Mouse (Mus musculus): ENCODE results near the gene Esd.

The Esd gene

GRCm38 (mm10) chr14:74732079-74732783 is at the start of gene Esd:
Gene Esd, plus strand, starts transcription at chr14:74732297.
- peak; percentile 95 to 97 for DNase-seq

- no peak for DNase-seq
Observed at GRCm38 (mm10) chr14:74684298-74684978, 47.7 kb upstream of the Esd start.

- DNase-seq = no peak
Observed at GRCm38 (mm10) chr14:74691963-74692362, 40.1 kb upstream of the Esd start.

- DNase-seq = peak; percentile 32 to 58
Observed at GRCm38 (mm10) chr14:74696766-74697165, 35.3 kb upstream of the Esd start.

- no peak for DNase-seq
Observed at GRCm38 (mm10) chr14:74697432-74697831, 34.7 kb upstream of the Esd start.

GRCm38 (mm10) chr14:74699241-74699640 is 32.9 kb upstream of the Esd start:
- DNase-seq = no peak

GRCm38 (mm10) chr14:74703930-74704329 is 28.2 kb upstream of the Esd start:
- no peak for DNase-seq

DNA sequence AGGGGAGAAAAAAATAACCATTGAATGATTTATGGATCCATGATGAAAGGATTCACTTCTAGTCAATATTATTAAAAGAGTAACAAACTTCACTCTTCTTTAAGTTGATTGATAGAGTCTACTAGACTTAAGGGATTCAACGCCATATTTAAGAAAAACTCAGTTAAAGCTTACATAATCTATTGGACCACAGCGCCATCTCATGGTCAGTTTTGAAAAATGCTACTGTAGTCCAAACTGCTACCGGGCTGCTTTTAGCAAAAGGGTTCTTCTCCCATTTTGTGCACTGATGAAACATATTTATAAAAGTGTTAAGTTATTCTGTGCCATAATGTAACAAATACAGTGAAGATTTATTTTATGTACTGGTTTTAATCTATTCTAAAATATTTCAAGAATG is 23.0 kb upstream of the Esd start:
- peak; percentile 46 to 48 for DNase-seq

DNA sequence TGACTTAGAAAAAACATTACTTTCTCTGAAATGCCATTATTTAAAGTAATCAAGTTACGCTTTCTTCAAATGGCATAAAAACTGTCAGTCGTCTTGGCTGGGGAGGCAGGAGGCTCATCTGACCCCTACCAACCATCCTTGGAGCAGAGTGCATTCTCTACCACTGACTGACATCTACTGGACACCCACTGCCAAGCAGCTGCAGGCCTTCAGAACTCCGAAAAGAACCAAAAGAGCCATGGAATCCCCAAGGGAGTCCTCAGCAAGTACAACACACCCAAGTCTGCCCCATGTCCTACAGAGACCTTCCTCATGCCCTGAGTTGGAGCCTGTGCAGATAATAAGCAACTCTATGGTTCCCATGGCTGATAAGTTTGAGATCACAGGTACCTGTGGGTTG is 8.6 kb upstream of the Esd start:
- peak; percentile 12 to 20 for DNase-seq

GRCm38 (mm10) chr14:74731221-74732078 is 647 bp upstream of the Esd start:
- DNase-seq = peak; percentile 17 to 48

DNA sequence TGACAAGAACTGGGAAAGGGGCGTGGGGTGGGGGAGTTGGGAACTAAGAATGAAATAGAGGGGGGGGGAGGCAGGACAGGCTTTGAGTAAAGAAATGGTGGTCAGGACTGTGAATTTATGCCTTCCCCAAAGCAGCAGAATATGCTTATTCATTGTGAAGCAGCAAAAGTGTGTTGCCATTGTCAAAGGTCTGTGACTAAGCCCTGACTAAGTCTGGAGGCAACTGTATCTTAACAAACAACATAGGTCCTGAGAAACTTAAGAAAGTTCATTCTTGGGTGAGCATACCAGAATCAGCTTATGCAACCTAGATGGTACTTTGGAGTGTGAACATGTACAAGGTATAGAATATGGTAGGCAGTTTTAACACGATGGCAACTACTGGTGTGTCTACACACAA is 1.3 kb downstream of the Esd start:
- no peak for DNase-seq

GRCm38 (mm10) chr14:74735471-74735870 is 3.4 kb downstream of the Esd start:
- peak in 1 of 2 experiments; percentile 34 for DNase-seq

GRCm38 (mm10) chr14:74736850-74737249 is 4.8 kb downstream of the Esd start:
- no peak for DNase-seq

GRCm38 (mm10) chr14:74764191-74764918 is 32.3 kb downstream of the Esd start:
- DNase-seq = peak; percentile 87

GRCm38 (mm10) chr14:74767892-74768291 is 35.8 kb downstream of the Esd start:
- DNase-seq = no peak

- no peak for DNase-seq
Observed at GRCm38 (mm10) chr14:74774046-74774619, 42.0 kb downstream of the Esd start.

DNA sequence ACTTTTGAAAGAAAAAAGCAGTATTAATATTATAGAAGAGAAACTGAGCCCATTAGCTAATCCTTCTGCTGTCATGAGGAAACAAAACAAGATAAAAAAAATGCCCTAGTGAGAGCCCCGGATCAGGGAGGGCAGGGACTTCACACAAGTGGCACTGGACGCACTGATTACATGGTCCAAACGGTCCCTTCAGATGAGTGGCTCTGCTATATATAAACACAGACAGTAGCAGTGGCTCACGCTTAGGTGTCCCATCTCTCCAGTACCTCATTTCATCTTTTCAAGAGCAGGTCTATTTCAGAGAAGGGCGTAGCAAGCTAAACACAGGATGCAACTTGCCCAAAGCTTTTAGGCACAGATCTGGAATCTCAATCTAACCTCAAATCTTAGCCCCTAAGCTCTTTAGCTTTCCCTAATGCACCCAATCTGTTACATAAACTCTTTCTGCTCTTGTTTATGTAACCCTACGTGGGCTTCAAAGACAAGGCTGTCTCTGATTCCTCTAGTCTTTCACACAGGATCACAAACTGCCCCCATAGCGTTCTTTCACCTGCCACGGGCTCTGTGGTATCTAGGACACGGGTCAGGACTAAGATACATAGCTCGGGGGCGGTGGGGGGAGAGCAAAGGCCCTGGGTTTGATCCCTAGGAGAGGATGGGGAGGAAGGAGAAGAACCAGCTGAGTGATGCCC is 52.3 kb downstream of the Esd start:
- no peak for DNase-seq

GRCm38 (mm10) chr14:74787717-74788116 is 55.6 kb downstream of the Esd start:
- DNase-seq = no peak

GRCm38 (mm10) chr14:74788766-74789165 is 56.7 kb downstream of the Esd start:
- peak; percentile 49 to 66 for DNase-seq

DNA sequence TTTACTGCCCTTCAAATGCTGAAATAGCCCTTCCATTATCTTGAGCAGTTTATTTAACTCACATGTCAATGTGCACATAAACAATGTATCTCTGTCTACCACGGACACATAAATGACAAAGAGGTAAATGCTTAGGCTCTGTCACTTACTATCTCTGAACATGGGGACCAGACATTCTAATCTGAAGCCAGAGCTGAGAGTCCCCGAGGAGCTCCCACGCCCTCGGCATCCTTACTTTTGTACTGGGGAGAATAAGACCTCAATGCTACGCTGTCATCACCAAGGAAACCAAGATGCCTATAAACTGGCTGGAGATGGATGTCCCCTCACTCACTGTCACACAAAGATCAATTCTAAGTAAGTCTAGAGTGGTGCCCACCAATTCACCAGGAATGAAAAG is 58.4 kb downstream of the Esd start:
- DNase-seq = no peak

DNA sequence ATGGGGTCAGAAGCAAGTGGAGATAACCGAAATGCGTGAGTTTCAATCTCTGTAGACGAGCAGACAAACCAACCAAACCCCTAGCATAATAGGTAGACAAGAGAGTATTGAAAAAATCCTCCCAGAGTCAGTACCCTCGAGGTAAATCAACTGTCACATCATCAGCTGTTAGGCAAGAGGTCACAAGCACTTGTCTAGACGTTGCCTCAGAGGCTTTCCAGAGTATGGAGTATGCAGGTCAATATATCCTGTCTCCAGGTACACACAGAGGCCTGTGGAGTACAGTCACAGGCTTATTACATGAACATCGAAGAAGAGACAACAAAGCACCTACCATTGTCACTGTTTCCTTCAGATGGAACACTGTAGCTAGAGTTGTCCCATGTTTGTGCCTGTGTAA is 60.7 kb downstream of the Esd start:
- no peak for DNase-seq

DNA sequence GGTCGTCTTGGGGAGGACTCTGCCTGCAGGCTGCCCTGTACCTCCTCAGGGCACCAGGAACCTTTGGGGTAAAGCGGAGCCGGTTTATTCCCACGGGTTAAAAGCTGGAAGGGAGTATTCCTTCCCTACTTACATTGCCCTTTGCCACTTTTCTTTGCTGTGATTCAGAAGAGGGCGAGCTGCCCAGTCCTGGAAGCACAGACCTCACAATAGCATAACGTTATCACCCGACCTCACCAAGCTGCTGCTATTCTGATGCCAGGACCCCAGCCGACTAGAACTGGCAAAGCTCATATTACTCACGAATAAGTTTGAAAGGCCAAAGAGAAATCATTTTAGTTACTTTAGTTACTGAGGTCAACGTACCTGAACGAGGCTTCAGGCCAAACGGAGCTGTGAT is 62.8 kb downstream of the Esd start:
- no peak for DNase-seq

Measured in kidney, postnatal 4 days (tissue).